Mouse (Mus musculus) lung, postnatal 0 days (tissue): ENCODE measurements around the gene Smarcd3. TPM values are rescaled to one million over a fixed set of nuclear protein-coding genes. Genes with fewer than 3 reads are reported as not detected.

Source experiments
- ATAC-seq: fragments of 200-750 bp; cut with Nextera tagmentation; 2 replicates; pipeline ENCODE4 v1.8.0; 2017; ENCODE audit warnings: moderate library complexity
- DNase-seq: peaks from one replicate; pipeline ENCODE4 v3.0.0-alpha.2; 2016; ENCODE audit warnings: low spot score
- H3K27ac ChIP-seq: fragments of 300-500 bp; sonication (generic); 2 replicates; pipeline ENCODE4 v1.5.1; 2014; ENCODE audit warnings: antibody characterized with exemption, mild to moderate bottlenecking, low read length, mixed read lengths
- H3K27me3 ChIP-seq: fragments of 300-500 bp; sonication (generic); replicated peaks from 2 replicates; pipeline ENCODE4 v1.6.1; 2014; ENCODE audit warnings: low read length, mixed read lengths; ENCODE audit not compliant: insufficient read depth
- H3K36me3 ChIP-seq: fragments of 300-500 bp; sonication (generic); 2 replicates; pipeline ENCODE4 v1.6.1; 2014; ENCODE audit warnings: low read length, mixed read lengths; ENCODE audit not compliant: insufficient read depth
- H3K4me1 ChIP-seq: fragments of 300-500 bp; sonication (generic); 2 replicates; pipeline ENCODE4 v1.6.1; 2014; ENCODE audit warnings: antibody characterized with exemption, low read depth, low read length, mixed read lengths; ENCODE audit not compliant: insufficient read depth
- H3K4me2 ChIP-seq: fragments of 300-500 bp; sonication (generic); replicated peaks from 2 replicates; pipeline ENCODE4 v1.6.1; 2014; ENCODE audit warnings: low read depth, mild to moderate bottlenecking, low read length, moderate library complexity, mixed read lengths
- H3K4me3 ChIP-seq: fragments of 300-500 bp; sonication (generic); 2 replicates; pipeline ENCODE4 v1.5.1; 2014; ENCODE audit warnings: low read depth, low read length
- H3K9ac ChIP-seq: fragments of 300-500 bp; sonication (generic); replicated peaks from 2 replicates; pipeline ENCODE4 v1.6.1; 2014; ENCODE audit warnings: low read depth, mild to moderate bottlenecking
- H3K9me3 ChIP-seq: fragments of 300-500 bp; sonication (generic); 2 replicates; pipeline ENCODE4 v1.6.1; 2016; ENCODE audit warnings: low read length, mixed read lengths
- CTCF ChIP-seq: IDR thresholded peaks from 2 replicates; pipeline ENCODE4 v1.5.1; 2016; ENCODE audit warnings: antibody characterized with exemption, mild to moderate bottlenecking
- EP300 ChIP-seq: IDR thresholded peaks from 2 replicates; pipeline ENCODE4 v1.6.1; 2016; ENCODE audit warnings: antibody characterized with exemption, mild to moderate bottlenecking, control low read depth
- WGBS: fragments of 180-500 bp; shearing (Covaris S2); extraction: QIAGEN DNeasy Blood & Tissue Kit; methylation state at CpG from one replicate; pipeline ENCODE4 v1.1.7; 2014; 5-methylcytosine and 5-hydroxymethylcytosine counted together
- polyA plus RNA-seq: library from polyadenylated mRNA; unstranded; fragments of >200 nt; fragmentation: Nextera tagmentation; extraction: Ambion mirVana; gene quantifications from 2 replicates; pipeline ENCODE4 v1.2.1, GENCODE M21; 2015

Gene Smarcd3
- 8.0 and 12.1 TPM in 2 replicates for polyA plus RNA-seq

- WGBS = 4% methylated on average over 36 of the region's 37 CpGs
Observed at GRCm38 (mm10) chr5:24623986-24624821, at the start of gene Smarcd3. TSS of gene Smarcd3 (minus strand) at chr5:24624411.

GRCm38 (mm10) chr5:24661457-24661856 lies 37.2 kb upstream of the Smarcd3 start:
- Histone ChIP-seq H3K27me3 (no peaks in the 10 kb centered on the region), H3K4me3 (no peak overlapping the region), H3K9me3 (no peaks in the 10 kb centered on the region), H3K4me2 (no peak overlapping the region), H3K9ac (no peak overlapping the region), H3K36me3 (no peaks in the 10 kb centered on the region), H3K4me1 (no peaks in the 10 kb centered on the region), H3K27ac (no peak overlapping the region)
- no peak for DNase-seq
- ATAC-seq = no peak
- TF ChIP-seq EP300 (no peak), CTCF (no peak)
- WGBS = 61% methylated on average over 6 of the region's 6 CpGs

More at GRCm38 (mm10) chr5:24623986-24624821, at the start of gene Smarcd3:
- Histone ChIP-seq H3K9me3 (no peaks in the 10 kb centered on the region), H3K4me2 (peak within 1 kb of the TSS; percentile 56), H3K9ac (no peak within 1 kb of the TSS), H3K27me3 (no peaks in the 10 kb centered on the region), H3K36me3 (no peaks in the 10 kb centered on the region), H3K4me3 (peak within 1 kb of the TSS; percentile 24; the same call in 1 of the 2 replicates), H3K4me1 (no peaks in the 10 kb centered on the region), H3K27ac (no peak within 1 kb of the TSS)
- DNase-seq (peak; percentile 63), ATAC-seq (peak; percentile 43)
- no peak for TF ChIP-seq EP300
- no peak for TF ChIP-seq CTCF

- TF ChIP-seq EP300 (no peak), CTCF (no peak)
- H3K4me1 ChIP-seq = no peaks in the 10 kb centered on the region
- no peak overlapping the region for H3K9ac ChIP-seq
- H3K27ac ChIP-seq = no peak overlapping the region
- DNase-seq = no peak
- no peaks in the 10 kb centered on the region for H3K27me3 ChIP-seq
- H3K4me2 ChIP-seq = no peak overlapping the region
- WGBS = 91% methylated on average over 2 of the region's 4 CpGs
- no peaks in the 10 kb centered on the region for H3K9me3 ChIP-seq
- H3K36me3 ChIP-seq = no peaks in the 10 kb centered on the region
- peak; percentile 30 for ATAC-seq
- H3K4me3 ChIP-seq = no peak overlapping the region
Observed at GRCm38 (mm10) chr5:24659708-24660423, 35.7 kb upstream of the Smarcd3 start.

GRCm38 (mm10) chr5:24657113-24657512 lies 32.9 kb upstream of the Smarcd3 start:
- Histone ChIP-seq H3K4me1 (no peaks in the 10 kb centered on the region), H3K9me3 (no peaks in the 10 kb centered on the region), H3K9ac (no peak overlapping the region), H3K4me3 (no peak overlapping the region), H3K27me3 (no peaks in the 10 kb centered on the region), H3K36me3 (no peaks in the 10 kb centered on the region), H3K27ac (no peak overlapping the region), H3K4me2 (no peak overlapping the region)
- DNase-seq = peak; percentile 49
- TF ChIP-seq EP300 (no peak), CTCF (no peak)
- peak; percentile 75 for ATAC-seq
- 39% methylated on average over 2 of the region's 2 CpGs for WGBS

GRCm38 (mm10) chr5:24654491-24654890 lies 30.3 kb upstream of the Smarcd3 start:
- Histone ChIP-seq H3K27ac (no peak overlapping the region), H3K4me3 (no peak overlapping the region), H3K9ac (no peak overlapping the region), H3K4me2 (no peak overlapping the region), H3K36me3 (no peaks in the 10 kb centered on the region), H3K9me3 (no peaks in the 10 kb centered on the region), H3K27me3 (no peaks in the 10 kb centered on the region), H3K4me1 (no peaks in the 10 kb centered on the region)
- TF ChIP-seq CTCF (no peak), EP300 (no peak)
- DNase-seq (no peak), ATAC-seq (no peak)
- 64% methylated on average over 6 of the region's 6 CpGs for WGBS

GRCm38 (mm10) chr5:24652780-24653179 lies 28.6 kb upstream of the Smarcd3 start:
- no peaks in the 10 kb centered on the region for H3K4me1 ChIP-seq
- H3K27ac ChIP-seq = no peak overlapping the region
- no peak overlapping the region for H3K9ac ChIP-seq
- H3K9me3 ChIP-seq = no peaks in the 10 kb centered on the region
- 91% methylated on average over 5 of the region's 5 CpGs for WGBS
- H3K4me3 ChIP-seq = no peak overlapping the region
- H3K4me2 ChIP-seq = no peak overlapping the region
- ATAC-seq (no peak), DNase-seq (no peak)
- no peaks in the 10 kb centered on the region for H3K27me3 ChIP-seq
- no peaks in the 10 kb centered on the region for H3K36me3 ChIP-seq
- TF ChIP-seq EP300 (no peak), CTCF (no peak)
